Mouse (Mus musculus) heart, postnatal 10 days (tissue): Measurements from ENCODE around the gene Slc35f4. TPM values are rescaled to one million over a fixed set of nuclear protein-coding genes. Genes with fewer than 3 reads are reported as not detected.

Experiments used
- DNase-seq, 2 experiments: peaks; one replicate each; pipeline ENCODE4 v3.0.0; 2021
- intact Hi-C: fragments of 180-260 bp; cut with DNase I; formaldehyde crosslinking; loops from one replicate; pipeline ENCODE4 v1.15.1; 2025
- total RNA-seq, 2 experiments: library from RNA; stranded (reverse); gene quantifications; 2 replicates each; pipeline ENCODE4 v1.2.3; 2021

Gene Slc35f4
- total RNA-seq, 2 experiments from 2014 or later = not detected

DNA sequence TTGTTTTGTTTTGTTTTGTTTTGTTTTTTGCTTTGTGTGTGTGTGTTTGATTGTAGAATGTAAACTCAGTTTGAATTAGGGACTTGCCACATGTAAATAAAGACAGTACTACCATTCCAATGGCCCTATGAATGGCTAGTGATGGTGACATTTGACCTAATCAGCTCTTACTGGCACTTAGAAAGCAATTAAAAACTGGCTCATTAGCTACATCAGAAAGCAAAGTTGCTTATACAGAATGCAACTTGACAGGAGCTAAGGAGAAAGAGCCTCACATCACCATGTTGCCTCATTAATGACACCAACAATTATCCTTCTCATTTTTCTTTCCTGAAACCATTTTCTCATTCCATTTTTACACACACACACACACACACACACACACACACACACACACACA, 170.3 kb downstream of the Slc35f4 start:
- DNase-seq = no peak
- intact Hi-C loops = no loop called here

DNA sequence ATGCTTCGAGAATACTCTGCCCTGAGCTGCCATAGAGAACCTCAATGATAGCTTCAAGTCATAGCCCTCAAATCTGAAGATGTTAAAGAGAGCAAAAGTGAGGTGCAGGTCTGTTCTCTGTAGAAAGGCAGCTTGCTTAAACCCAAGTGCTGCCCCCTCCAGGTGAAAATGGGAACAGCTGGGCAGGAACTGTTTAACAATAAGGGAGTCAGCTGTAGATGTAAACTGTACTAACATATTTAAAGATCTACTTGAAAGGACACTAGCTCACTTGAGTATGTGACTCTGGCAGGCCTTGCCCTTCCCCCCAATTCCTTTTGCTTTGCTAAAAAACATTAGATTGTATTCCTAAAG, 177.0 kb downstream of the Slc35f4 start:
- intact Hi-C loops = loop anchor here (5.0 kb wide), 1 partner anchor 112 kb away; no protein-coding TSS in a partner anchor
- peak; percentile 11 to 38 for DNase-seq

DNA sequence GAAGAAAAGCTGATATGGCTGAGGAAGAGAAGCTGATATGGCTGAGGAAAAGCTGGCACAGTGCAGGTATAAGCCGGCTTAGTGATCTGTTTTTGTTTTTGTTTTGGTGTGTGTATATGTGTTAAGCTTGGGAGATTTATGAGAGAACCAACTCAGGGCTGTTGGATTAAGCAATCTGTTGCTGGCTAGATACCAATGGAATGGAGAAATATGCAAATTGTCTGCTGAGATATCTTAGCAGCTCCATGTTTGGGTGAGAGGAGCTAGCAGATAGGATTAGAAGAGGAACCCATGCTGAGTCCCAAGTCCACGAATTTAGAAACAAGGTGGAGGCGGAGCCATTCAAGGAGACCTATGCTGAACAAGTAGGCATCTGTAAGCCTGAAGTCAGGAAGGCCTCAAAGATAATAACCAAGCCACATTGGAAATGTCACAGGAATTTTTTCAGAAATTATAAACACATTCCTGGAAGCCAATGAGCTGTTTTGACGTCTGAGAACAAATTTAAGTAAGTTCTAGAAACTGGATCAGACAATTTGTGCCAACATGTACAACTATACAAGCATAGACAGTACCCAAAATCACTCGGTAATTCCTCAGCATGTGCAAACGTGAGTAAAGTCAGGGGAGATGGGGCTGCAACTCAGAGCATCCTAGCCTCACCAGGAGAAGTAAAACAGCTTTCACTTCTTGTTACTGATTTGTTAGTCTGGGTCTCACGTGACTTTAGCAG, 177.5 kb downstream of the Slc35f4 start:
- intact Hi-C loops = loop anchor here (5.0 kb wide), 1 partner anchor 111 kb away; no protein-coding TSS in a partner anchor
- DNase-seq = no peak

DNA sequence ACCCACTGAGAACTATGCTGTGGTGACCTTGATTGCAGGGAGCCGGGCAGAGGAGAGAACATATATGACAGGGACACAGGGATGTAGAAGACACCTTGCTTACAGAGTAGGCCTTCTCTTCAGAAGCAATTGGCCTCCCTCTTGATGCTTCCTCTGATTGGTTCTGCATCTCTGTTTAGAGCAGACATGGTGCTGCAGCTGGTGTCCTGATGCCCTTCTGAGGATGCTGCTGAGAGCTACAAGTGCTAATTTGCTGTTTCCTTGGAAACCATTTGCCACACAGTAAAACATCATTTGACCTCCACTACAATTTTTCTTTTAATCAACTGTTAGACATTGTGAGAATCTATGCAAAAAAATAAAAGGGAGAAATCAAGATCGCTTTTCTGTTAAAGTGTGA, 180.0 kb downstream of the Slc35f4 start:
- intact Hi-C loops = loop anchor here (5.0 kb wide), 1 partner anchor 109 kb away; no protein-coding TSS in a partner anchor
- no peak for DNase-seq

DNA sequence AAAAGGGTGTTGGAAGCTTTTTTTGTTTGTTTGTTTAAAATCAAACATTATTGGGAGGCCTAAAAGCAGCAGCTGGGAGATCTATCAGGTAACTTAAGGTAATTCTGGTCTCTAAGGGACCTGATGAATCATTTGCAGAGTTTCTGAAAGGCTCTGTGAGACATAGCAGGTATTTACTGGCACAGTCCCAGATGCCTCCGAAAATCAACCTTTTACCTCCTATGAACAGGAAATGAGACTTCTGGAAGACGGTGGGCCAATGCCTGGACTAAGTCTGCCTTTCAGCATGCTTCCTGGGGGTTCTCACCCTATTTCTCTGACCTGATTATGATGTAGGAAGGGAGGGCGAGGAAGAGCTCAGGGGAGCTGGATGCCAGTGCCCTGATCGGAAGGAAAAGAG, 188.8 kb downstream of the Slc35f4 start:
- DNase-seq = no peak
- intact Hi-C loops = no loop called here

DNA sequence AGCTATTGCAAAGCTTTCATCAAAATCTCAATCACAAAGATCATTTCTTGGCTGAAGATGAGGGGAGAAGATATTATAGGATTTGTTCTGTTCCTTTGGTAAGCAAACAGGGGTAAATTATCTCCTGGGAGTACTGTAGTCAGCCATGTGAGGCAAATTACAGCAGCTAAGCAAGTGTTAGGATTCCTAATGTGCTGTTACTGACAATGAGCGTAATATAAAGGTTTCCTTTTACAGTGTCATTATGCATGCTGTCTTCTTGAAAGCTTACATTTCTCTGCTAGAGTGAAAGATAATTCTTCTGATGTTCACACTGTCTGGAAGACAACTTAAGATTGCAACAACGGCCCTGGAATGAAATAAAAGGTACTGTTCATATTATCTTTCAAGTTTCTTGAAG, 192.0 kb downstream of the Slc35f4 start:
- intact Hi-C loops = no loop called here
- no peak for DNase-seq

DNA sequence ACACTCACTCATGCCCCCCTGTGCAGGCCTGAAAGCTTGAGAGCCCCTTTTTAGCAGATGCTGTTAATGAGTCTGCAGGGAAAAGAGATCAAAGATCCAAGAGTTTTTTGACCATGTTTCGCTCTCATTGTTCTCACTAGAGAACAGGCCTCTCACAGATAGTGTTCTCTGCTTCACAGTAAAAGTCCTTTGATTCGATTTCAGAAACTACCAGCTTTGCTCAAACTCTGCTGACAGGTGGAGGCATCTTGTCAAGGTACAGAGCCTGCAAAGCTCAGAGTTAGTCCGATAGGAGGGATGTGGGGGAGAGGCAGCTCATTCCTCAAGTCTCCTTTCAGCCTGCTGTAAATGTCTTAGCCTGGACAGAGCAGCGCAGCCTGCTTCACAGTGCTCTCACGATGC, 209.4 kb downstream of the Slc35f4 start:
- DNase-seq = no peak
- intact Hi-C loops = no loop called here

DNA sequence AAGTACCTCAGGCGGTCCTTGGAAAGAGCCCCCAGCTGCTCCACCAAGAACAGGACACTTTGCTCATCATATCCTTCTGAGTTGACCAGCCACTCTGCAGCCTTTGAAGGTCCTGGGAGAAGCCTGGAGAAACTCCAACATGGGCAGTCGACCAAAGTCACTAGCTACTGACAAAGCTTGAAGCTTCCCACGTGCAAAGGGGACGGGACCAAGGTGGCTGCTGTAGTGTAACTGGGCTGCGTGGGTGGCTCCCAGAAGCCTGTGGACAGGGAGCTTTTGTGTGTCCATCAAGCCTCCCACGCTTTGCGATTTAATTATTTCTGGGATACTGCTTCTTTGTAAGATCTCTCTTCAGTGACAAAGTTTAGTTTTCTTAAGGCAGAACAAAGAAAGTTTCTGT, 211.9 kb downstream of the Slc35f4 start:
- peak; percentile 12 to 15 for DNase-seq
- intact Hi-C loops = no loop called here

DNA sequence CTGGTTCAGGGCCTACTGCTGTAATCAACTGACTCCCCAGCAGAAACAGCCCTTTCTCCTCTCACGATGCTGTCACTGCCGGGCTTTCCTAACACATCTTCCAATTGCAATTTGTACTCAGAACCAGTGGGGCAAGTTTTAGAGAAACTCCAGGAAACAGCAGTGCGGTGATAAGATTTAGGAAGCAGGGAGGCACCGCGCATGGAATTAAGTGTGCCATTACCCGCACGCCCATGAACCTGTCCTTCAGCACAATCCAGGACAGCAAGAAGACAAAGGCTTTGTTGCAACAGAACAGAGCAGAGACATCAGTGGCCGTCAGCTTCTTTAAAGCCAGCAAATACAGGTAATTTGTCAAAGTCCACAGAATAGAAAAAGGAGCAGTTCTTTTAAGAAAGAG, 212.5 kb downstream of the Slc35f4 start:
- DNase-seq = no peak
- intact Hi-C loops = no loop called here

DNA sequence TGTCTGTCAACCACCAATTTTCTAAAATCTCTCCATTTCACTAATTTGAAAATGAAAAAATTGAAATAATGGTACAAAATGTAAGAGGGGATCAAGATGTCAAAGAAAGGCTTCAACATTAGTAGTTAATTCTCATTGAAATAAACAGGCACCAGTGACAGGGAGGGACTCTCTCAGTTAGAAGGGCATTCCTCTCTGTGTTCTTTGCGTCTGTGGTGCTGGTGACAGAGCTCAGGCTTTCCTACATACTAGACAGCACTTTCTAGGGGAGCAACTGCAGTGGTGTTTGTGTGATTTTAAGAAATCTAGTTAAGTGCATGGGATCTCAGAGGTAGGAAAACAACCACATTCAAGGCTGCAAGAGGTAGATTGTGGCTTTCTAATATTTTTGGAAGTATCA, 214.3 kb downstream of the Slc35f4 start:
- no peak for DNase-seq
- intact Hi-C loops = no loop called here

DNA sequence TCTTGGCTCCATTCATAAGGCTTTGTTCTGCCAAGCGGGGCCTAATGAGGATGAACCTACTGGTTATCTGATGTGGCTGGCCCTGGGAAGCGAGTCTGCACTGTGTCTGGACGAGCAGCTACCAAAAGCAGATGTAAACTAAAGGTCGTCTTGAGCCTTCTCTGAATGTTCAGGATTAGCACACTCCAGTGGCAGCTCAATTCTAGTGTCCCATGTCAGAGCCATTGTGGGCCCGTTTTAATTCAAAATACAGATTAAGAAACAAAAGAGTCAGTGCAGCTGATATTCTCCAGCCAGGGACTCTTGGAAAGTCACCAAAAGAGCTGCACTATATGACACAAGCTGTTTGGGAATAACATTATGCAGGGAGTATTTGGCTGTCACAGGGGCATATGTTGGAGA, 214.8 kb downstream of the Slc35f4 start:
- no peak for DNase-seq
- intact Hi-C loops = no loop called here

DNA sequence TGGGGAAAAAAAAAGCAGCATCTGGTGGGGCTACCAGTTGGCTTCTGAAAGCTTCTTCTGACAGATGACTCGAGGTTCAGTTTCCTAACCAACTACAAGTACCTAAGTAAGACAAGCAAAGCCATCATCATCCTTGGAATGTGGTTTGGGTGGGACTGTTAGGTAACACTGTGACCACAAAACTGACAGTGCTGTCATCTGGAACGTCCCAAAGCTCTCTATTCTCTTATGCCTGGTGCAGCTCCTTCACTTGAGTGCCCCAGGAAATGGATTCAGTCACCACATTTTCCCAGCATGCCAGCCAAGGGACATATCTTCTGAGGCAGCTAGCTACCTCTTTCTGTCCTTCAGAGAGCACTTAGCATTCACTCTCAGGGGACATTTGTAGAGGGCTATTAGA, 216.2 kb downstream of the Slc35f4 start:
- intact Hi-C loops = no loop called here
- no peak for DNase-seq

DNA sequence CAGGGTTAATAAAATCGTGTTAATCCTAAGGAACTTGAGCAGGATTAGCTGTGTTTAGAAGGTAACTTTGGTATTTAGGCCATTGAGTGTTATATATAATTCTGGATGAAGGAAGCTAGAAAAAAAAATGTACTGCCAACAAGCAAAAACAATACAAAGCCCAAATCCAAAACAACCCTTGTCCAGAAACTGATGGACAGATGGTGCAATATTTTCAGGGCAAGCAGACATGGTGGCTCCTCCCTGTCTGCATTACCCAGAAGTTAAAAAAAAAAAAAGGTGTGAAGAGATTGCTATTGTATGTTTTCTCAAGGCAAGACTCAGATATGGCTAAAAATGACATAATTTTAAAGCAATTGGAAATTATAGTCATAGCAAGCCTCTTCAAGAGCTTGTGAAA, 217.3 kb downstream of the Slc35f4 start:
- DNase-seq = no peak
- intact Hi-C loops = no loop called here

DNA sequence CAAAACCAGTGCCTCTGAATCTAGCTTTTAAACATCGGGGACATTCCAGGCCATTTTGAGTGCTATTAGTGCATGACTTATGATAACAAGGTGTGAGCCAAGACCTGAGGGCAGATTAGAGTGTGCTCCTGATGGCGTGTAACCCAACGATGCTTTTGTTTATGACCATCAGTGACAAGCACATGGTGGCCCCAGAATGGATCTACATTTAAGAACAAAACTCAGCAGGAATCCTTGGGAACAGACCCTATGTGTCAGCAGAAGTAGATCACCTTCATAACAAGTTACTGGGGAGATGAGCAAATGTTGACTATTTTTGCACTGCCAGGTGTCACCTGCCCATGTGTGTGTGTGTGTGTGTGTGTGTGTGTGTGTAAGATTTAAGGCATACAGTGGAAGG, 218.0 kb downstream of the Slc35f4 start:
- DNase-seq = no peak
- intact Hi-C loops = no loop called here

DNA sequence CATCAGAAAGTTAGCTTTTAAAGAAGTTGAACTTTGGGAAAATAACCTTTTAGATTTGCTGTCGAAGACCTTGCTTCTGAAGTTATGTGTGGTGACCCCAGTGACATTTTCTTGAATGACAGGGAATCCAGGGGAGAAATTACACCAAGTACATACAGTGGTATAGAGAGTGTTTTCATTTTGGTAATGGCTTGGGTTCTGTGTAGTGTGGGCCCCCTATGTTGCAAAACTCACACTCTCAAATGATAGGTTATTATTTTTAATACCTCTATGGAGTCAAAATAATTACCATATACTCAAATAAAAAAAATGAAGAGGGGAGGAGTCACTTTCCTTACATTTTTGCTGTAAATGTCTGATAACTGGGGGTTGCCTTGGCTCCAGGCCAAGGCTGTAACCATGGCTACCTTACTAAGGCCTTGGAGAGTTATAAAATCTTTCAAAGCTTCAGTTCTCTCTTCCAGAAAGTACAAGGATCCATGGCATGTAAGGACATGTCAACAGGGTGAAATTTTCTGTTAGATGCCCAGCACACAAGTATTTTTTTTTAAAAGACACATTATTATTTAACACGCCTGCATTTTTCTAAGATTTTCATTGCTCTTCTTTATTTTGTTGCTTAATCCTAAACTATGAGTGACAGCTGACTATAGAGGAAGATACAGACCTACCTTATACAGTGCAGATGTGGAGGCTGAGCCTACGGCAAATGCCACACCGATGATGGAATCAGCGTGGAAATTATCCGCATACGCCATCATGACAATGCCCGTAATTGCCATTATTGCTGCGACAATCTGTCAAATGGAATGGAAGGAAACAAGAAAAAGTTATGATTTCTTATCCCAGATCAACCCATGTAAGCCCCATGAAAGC, 220.1 kb downstream of the Slc35f4 start:
- DNase-seq = no peak
- intact Hi-C loops = no loop called here

DNA sequence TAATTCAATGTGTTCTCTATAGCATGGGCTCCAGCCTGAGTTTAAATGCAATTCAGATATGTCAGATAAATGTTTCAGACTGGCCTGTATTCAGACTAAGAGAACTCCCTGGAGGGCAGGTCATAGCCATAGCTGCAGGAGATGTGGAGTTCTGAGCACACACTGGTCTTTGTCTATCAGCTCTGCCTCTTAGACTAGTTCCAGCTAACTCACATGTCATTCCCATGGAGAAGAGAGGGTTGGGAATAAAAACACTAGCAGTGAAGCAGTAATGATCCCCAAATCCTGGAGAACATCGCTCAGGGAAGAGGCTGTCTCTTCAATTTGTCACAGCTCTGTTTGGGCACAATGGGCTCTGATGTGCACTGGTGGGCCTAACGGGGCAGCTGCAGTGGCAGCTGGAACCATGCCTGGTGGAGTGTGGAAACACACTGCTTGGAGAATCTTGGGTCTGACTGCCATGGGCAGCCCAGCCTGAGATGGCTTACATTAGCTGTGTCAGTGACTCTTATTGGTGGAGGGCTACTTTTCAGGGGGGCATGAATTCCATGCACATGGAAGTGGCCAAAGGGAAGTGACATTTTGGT, 223.5 kb downstream of the Slc35f4 start:
- intact Hi-C loops = no loop called here
- DNase-seq = no peak

DNA sequence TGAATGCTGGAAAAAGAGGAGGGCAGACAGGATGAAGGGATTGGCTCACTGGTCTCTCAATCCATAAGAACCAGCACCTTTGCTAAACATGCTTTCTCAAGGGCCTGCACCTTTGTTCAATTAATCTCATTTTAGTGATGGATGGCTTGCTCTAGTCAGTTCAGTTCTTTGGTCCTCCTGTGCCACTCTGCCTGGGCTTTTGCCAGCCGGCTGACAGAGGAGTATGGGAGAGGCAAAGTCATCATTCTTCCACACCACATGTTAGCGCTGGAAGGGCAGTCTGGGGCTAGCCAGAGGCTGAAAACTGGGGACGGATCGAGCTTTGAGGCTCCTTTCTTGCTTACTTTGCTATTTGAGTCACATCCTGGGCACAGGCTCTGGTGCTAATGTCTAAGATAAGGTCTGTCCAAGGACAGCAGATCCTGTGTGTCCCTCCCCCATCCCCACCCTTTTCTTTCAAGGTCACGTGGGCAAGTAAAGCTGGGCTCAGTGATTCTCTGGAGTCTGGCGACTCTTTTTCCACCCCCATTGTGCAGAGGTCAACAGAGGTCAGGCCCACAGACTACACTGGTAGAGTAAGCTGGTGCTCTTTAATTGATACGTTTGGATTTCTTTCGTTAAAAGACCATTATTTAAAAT, 224.7 kb downstream of the Slc35f4 start:
- intact Hi-C loops = no loop called here
- no peak for DNase-seq

DNA sequence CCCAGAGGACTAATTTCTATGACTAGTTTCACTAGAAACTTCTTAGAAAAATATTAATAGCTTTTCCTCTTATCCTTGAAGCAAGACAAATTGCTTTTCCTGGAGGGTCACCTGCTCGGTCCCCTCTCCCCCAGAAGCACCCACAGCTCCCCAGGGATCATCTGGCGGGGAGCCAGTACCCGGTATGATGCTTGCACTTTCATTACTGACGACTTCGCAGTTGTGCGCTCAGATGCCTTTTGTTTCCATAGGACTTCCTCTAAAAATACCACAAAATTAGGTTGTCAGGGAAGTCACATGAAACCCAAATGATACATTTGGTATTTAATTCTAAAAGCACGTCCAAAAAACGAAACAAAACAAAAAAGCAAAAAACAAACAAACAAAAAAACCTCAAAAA, 225.5 kb downstream of the Slc35f4 start:
- intact Hi-C loops = no loop called here
- no peak for DNase-seq

DNA sequence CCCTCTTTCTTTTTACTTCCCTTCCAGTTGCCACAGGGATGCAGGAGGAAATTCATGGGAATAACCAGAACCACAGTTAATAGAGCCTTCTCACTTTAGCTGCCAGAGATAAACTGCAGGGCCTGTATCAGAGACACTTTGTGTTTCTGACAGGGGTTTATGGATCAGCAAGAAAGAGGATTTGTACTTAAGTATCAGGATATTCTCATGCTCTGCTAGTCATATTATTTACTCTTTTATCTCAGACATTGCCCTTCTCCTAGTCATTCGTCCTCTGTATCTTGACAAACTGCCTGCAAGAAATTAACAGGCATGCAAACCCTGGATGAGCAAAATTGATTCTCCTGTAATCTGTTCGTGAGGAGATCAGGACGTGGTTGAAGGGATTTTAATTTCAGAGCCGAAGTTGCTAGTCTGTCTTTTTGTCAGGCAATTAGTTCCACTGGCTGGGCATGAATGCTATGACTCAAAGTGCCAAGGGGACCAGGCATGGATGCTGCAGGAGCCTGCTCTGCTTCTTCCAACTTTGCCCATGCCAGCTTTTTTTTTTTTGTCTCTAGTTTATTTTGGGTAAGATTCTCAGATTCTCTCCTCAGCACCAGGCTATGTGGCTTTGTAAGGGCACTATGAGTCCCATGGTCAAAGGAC, 231.9 kb downstream of the Slc35f4 start:
- intact Hi-C loops = no loop called here
- no peak for DNase-seq

DNA sequence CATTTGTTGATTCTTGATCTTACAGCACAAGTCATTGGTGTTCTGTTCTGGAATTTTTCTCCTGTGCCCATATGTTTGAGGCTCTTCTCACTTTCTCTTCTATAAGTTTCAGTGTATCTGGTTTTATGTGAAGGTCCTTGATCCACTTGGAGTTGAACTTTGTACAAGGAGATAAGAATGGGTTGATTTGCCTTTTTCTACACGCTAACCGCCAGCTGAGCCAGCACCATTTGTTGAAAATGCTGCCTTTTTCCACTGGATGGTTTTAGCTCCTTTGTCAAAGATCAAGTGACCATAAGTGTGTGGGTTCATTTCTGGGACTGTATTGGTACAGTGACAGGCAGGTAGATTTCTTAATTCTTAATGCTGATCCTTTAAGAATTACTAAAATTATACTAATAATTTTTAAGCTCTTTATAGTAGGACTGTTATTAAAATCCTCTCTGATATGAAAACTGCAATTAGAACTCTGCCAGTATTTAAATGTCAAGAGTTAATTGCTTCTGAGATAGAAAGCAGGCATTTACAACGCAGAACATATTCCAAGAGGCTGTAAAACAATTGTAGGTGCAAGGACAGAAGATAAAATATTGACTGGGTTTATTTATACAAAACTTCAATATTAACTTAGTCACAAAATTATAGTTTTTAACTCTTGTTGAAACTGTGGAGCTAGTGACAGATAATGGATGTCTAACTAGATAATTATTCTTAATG, 235.7 kb downstream of the Slc35f4 start:
- intact Hi-C loops = no loop called here
- no peak for DNase-seq
